Mouse (Mus musculus) MEL (cell line): ENCODE results near the gene Tph1. TPM values are rescaled to one million over a fixed set of nuclear protein-coding genes. Genes with fewer than 3 reads are reported as not detected.

ENCODE experiments used
- DNase-seq: peaks from one replicate; pipeline ENCODE4 v3.0.0; 2011; ENCODE audit warnings: low read depth, low spot score
- H3K27ac ChIP-seq: 2 replicates; pipeline ENCODE4 v1.5.1; 2012; ENCODE audit warnings: low read depth, mild to moderate bottlenecking, control low read depth, low read length, moderate library complexity; ENCODE audit not compliant: control insufficient read depth
- H3K27me3 ChIP-seq, 2 experiments: fragments of 150-350 bp in 1 of 2; sonication (generic) in 1 of 2; 2 replicates each; pipeline ENCODE4 v1.6.1; 2012; ENCODE audit warnings: low read length in 2 of 2, mild to moderate bottlenecking in 2 of 2, improper control_type of control experiment in 1 of 2, moderate library complexity in 1 of 2; ENCODE audit not compliant: insufficient read depth in 2 of 2, control insufficient read depth in 1 of 2
- H3K36me3 ChIP-seq, 2 experiments: 2 replicates each; pipeline ENCODE4 v1.6.1; 2012 to 2014; ENCODE audit warnings: low read length in 2 of 2, improper control_type of control experiment in 1 of 2, inconsistent platforms in 1 of 2, mild to moderate bottlenecking in 1 of 2; ENCODE audit not compliant: insufficient read depth in 2 of 2, control insufficient read depth in 1 of 2
- H3K4me1 ChIP-seq, 2 experiments: fragments of 150-350 bp in 1 of 2; sonication (generic) in 1 of 2; 2 replicates each; pipeline ENCODE4 v1.6.1; 2012; ENCODE audit warnings: low read length in 2 of 2, improper control_type of control experiment in 1 of 2, mild to moderate bottlenecking in 1 of 2; ENCODE audit not compliant: insufficient read depth in 2 of 2, control insufficient read depth in 1 of 2
- H3K4me3 ChIP-seq, 2 experiments: fragments of 150-350 bp in 1 of 2; sonication (generic) in 1 of 2; 2 replicates each; pipeline ENCODE4 v1.5.1; 2012; ENCODE audit warnings: low read depth in 2 of 2, low read length in 2 of 2, mild to moderate bottlenecking in 2 of 2, moderate library complexity in 2 of 2, control low read depth in 1 of 2, improper control_type of control experiment in 1 of 2; ENCODE audit not compliant: control insufficient read depth in 1 of 2, insufficient read depth in 1 of 2
- H3K79me2 ChIP-seq: 2 replicates; pipeline ENCODE4 v1.6.1; 2012; ENCODE audit warnings: mild to moderate bottlenecking, low read length, moderate library complexity; ENCODE audit not compliant: control insufficient read depth, poor library complexity, insufficient read depth
- H3K9ac ChIP-seq: 2 replicates; pipeline ENCODE4 v1.6.1; 2012; ENCODE audit warnings: low read depth, mild to moderate bottlenecking, control low read depth, low read length, moderate library complexity; ENCODE audit not compliant: control insufficient read depth, poor library complexity, severe bottlenecking
- H3K9me3 ChIP-seq: fragments of 150-350 bp; sonication (generic); replicated peaks from 2 replicates; pipeline ENCODE4 v1.6.1; 2012; ENCODE audit warnings: mild to moderate bottlenecking, low read length, improper control_type of control experiment, moderate library complexity; ENCODE audit not compliant: insufficient read depth
- BHLHE40 ChIP-seq: IDR thresholded peaks from 2 replicates; pipeline ENCODE4 v1.6.1; 2012; ENCODE audit warnings: low read depth, mild to moderate bottlenecking, inconsistent platforms, low read length, improper control_type of control experiment, borderline replicate concordance
- CHD2 ChIP-seq: IDR thresholded peaks from 2 replicates; pipeline ENCODE4 v1.6.1; 2011; ENCODE audit warnings: low read length, improper control_type of control experiment
- E2F4 ChIP-seq: IDR thresholded peaks from 2 replicates; pipeline ENCODE4 v1.6.1; 2011; ENCODE audit warnings: low read depth, low read length, improper control_type of control experiment, borderline replicate concordance
- ELF1 ChIP-seq: IDR thresholded peaks from 2 replicates; pipeline ENCODE4 v1.6.1; 2014; ENCODE audit warnings: low read depth, mild to moderate bottlenecking, inconsistent platforms, low read length, improper control_type of control experiment, moderate library complexity
- ETS1 ChIP-seq: IDR thresholded peaks from 2 replicates; pipeline ENCODE4 v1.6.1; 2012; ENCODE audit warnings: low read depth, mild to moderate bottlenecking, inconsistent platforms, low read length, improper control_type of control experiment, moderate library complexity
- GABPA ChIP-seq: IDR thresholded peaks from 2 replicates; pipeline ENCODE4 v1.6.1; 2012; ENCODE audit warnings: low read depth, mild to moderate bottlenecking, inconsistent platforms, low read length, improper control_type of control experiment, moderate library complexity
- HCFC1 ChIP-seq: IDR thresholded peaks from 2 replicates; pipeline ENCODE4 v1.6.1; 2012; ENCODE audit warnings: low read depth, mild to moderate bottlenecking, inconsistent platforms, low read length, improper control_type of control experiment, moderate library complexity
- JUND ChIP-seq: IDR thresholded peaks from 2 replicates; pipeline ENCODE4 v1.6.1; 2011; ENCODE audit warnings: low read depth, mild to moderate bottlenecking, improper control_type of control experiment, low read length
- KAT2A ChIP-seq: conservative IDR thresholded peaks from 2 replicates; pipeline ENCODE4 v1.6.1; 2012; ENCODE audit warnings: low read depth, low read length, improper control_type of control experiment, inconsistent platforms
- MAFK ChIP-seq: IDR thresholded peaks from 2 replicates; pipeline ENCODE4 v1.6.1; 2011; ENCODE audit warnings: low read depth, mild to moderate bottlenecking, low read length, improper control_type of control experiment, borderline replicate concordance
- MAX ChIP-seq: IDR thresholded peaks from 2 replicates; pipeline ENCODE4 v1.6.1; 2011; ENCODE audit warnings: low read length, improper control_type of control experiment
- MAZ ChIP-seq: IDR thresholded peaks from 2 replicates; pipeline ENCODE4 v1.6.1; 2012; ENCODE audit warnings: low read depth, mild to moderate bottlenecking, inconsistent platforms, low read length, improper control_type of control experiment
- MEF2A ChIP-seq: IDR thresholded peaks from 2 replicates; pipeline ENCODE4 v1.6.1; 2014; ENCODE audit warnings: low read depth, mild to moderate bottlenecking, inconsistent platforms, low read length, improper control_type of control experiment; ENCODE audit not compliant: poor library complexity, insufficient replicate concordance, severe bottlenecking; ENCODE audit errors: extremely low read depth
- MYC ChIP-seq: IDR thresholded peaks from 2 replicates; pipeline ENCODE4 v1.6.1; 2011; ENCODE audit warnings: low read depth, mild to moderate bottlenecking, low read length, improper control_type of control experiment, moderate library complexity
- NELFE ChIP-seq: IDR thresholded peaks from 2 replicates; pipeline ENCODE4 v1.6.1; 2011; ENCODE audit warnings: low read depth, low read length, improper control_type of control experiment
- NRF1 ChIP-seq: IDR thresholded peaks from 2 replicates; pipeline ENCODE4 v1.6.1; 2014; ENCODE audit warnings: low read depth, mild to moderate bottlenecking, inconsistent platforms, low read length, improper control_type of control experiment, moderate library complexity; ENCODE audit not compliant: poor library complexity, insufficient read depth, severe bottlenecking
- POLR2A ChIP-seq, 2 experiments: IDR thresholded peaks; 2 replicates each; pipeline ENCODE4 v1.6.1; 2011 to 2012; ENCODE audit warnings: low read length in 2 of 2, mild to moderate bottlenecking in 2 of 2, control low read depth in 1 of 2, improper control_type of control experiment in 1 of 2, low read depth in 1 of 2, moderate library complexity in 1 of 2; ENCODE audit not compliant: control insufficient read depth in 1 of 2, insufficient read depth in 1 of 2, poor library complexity in 1 of 2
- POLR2AphosphoS5 ChIP-seq: IDR thresholded peaks from 2 replicates; pipeline ENCODE4 v1.6.1; 2012; ENCODE audit warnings: low read depth, borderline replicate concordance, mild to moderate bottlenecking, inconsistent platforms, low read length, moderate library complexity, mixed read lengths
- RAD21 ChIP-seq: IDR thresholded peaks from 2 replicates; pipeline ENCODE4 v1.6.1; 2011; ENCODE audit warnings: mild to moderate bottlenecking, low read depth, low read length, improper control_type of control experiment
- RCOR1 ChIP-seq: IDR thresholded peaks from 2 replicates; pipeline ENCODE4 v1.6.1; 2012; ENCODE audit warnings: low read depth, mild to moderate bottlenecking, inconsistent platforms, low read length, improper control_type of control experiment
- SIN3A ChIP-seq: IDR thresholded peaks from 2 replicates; pipeline ENCODE4 v1.6.1; 2012; ENCODE audit warnings: low read length, improper control_type of control experiment, inconsistent platforms
- SMC3 ChIP-seq: IDR thresholded peaks from 2 replicates; pipeline ENCODE4 v1.6.1; 2011; ENCODE audit warnings: low read depth, low read length, improper control_type of control experiment
- TAL1 ChIP-seq: IDR thresholded peaks from 2 replicates; pipeline ENCODE4 v1.6.1; 2012; ENCODE audit warnings: mild to moderate bottlenecking, inconsistent platforms, low read length, moderate library complexity, mixed read lengths
- TBP ChIP-seq: IDR thresholded peaks from 2 replicates; pipeline ENCODE4 v1.8.0; 2011; ENCODE audit warnings: low read depth, low read length, improper control_type of control experiment
- TCF12 ChIP-seq: IDR thresholded peaks from 2 replicates; pipeline ENCODE4 v1.6.1; 2014; ENCODE audit warnings: low read depth, mild to moderate bottlenecking, inconsistent platforms, low read length, improper control_type of control experiment, moderate library complexity
- UBTF ChIP-seq: IDR thresholded peaks from 2 replicates; pipeline ENCODE4 v1.6.1; 2012; ENCODE audit warnings: low read depth, mild to moderate bottlenecking, inconsistent platforms, low read length, improper control_type of control experiment, moderate library complexity, borderline replicate concordance; ENCODE audit not compliant: insufficient read depth
- USF1 ChIP-seq: IDR thresholded peaks from 2 replicates; pipeline ENCODE4 v1.6.1; 2014; ENCODE audit warnings: low read depth, mild to moderate bottlenecking, inconsistent platforms, low read length, improper control_type of control experiment, moderate library complexity
- USF2 ChIP-seq, 2 experiments: IDR thresholded peaks; 2 replicates each; pipeline ENCODE4 v1.6.1; 2011 to 2012; ENCODE audit warnings: improper control_type of control experiment in 2 of 2, low read length in 2 of 2, borderline replicate concordance in 1 of 2, inconsistent platforms in 1 of 2, low read depth in 1 of 2, mild to moderate bottlenecking in 1 of 2; ENCODE audit not compliant: insufficient read depth in 1 of 2
- ZC3H11A ChIP-seq: IDR thresholded peaks from 2 replicates; pipeline ENCODE4 v1.6.1; 2012; ENCODE audit warnings: low read depth, mild to moderate bottlenecking, inconsistent platforms, low read length, improper control_type of control experiment
- ZNF384 ChIP-seq: IDR thresholded peaks from 2 replicates; pipeline ENCODE4 v1.6.1; 2012; ENCODE audit warnings: low read depth, mild to moderate bottlenecking, inconsistent platforms, low read length, improper control_type of control experiment
- polyA plus RNA-seq, 2 experiments: library from polyadenylated mRNA; stranded (reverse) in 1 of 2; unstranded in 1 of 2; fragments of >175 nt in 1 of 2; fragments of >200 nt in 1 of 2; gene quantifications; 2 replicates each; pipeline versions ENCODE4 v1.2.1 to v1.2.4; 2012; ENCODE audit warnings: low replicate concordance in 2 of 2, low read depth in 1 of 2; ENCODE audit not compliant: insufficient read length in 2 of 2, insufficient read depth in 1 of 2, missing spikeins in 1 of 2
- total RNA-seq: library from RNA; depleted of rRNA; stranded (reverse); fragments of 300-350 nt; gene quantifications from 2 replicates; pipeline ENCODE4 v1.2.3, GENCODE M21; 2012; rRNA removed

The Tph1 gene
- 0.13 TPM in 1 of 2 replicates, not detected in the other for total RNA-seq
- polyA plus RNA-seq, result under 1 TPM in 1 of 2 experiments, not detected in 1; 0.03 TPM

DNA sequence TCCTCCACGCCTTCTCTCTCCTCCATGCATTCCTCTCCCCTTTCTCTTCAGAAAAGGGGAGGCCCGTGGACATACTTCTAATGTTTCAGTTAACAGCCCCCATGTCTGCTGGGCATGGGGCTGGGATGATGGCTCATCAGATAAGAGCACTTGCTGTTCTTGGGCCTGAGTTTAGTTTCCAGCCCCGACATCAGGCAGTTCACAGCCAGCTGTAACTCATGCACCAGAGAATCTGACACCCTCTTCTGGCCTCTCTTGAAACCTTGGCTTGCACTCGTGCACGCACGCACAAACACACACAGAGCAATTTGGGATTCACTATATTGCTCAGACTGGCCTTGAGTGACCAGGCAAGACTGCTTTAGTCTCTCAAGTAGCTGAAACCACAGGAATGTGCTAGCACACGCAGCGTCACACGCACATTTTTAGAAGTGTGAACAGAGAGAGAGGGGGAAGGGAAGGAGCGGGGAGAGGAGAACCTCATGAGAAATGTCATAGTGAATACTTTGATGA lies at the start of gene Tph1:
Gene Tph1, minus strand, starts transcription at position 378 of the 513 bp plus-strand sequence.
- Histone ChIP-seq H3K4me3 (no peak within 1 kb of the TSS), H3K4me1 (peaks cover 13 to 30% of the 10 kb centered on the region in 2 experiments)

GRCm38 (mm10) chr7:46720460-46720859 lies 48.1 kb upstream of the Tph1 start:
- no peaks in the 10 kb centered on the region for H3K36me3 ChIP-seq
- no peak for TF ChIP-seq NRF1
- TF ChIP-seq TCF12, result 0 out of 2 replicates have a peak, but pooled peaks have one; percentile 5
- peak in 1 of 2 experiments; percentile 44; a peak in 1 of 4 replicates for TF ChIP-seq POLR2A (IDR thresholded peaks at IDR 0.05; ENCODE audit: control insufficient read depth in 1 of 2, insufficient read depth in 1 of 2, low read depth in 1 of 2, low read length in 2 of 2, poor library complexity in 1 of 2)
- no peak for TF ChIP-seq E2F4
- TF ChIP-seq RCOR1, result no peak
- TF ChIP-seq SMC3, result no peak
- 0 out of 2 replicates have a peak, but pooled peaks have one; percentile 37 for TF ChIP-seq NELFE
- no peak for TF ChIP-seq POLR2AphosphoS5
- no peak for TF ChIP-seq RAD21
- TF ChIP-seq ELF1, result no peak
- no peak for TF ChIP-seq UBTF
- TF ChIP-seq MAX, result peak; percentile 69; the same call in 1 of the 2 replicates
- TF ChIP-seq BHLHE40, result no peak
- TF ChIP-seq ETS1, result no peak
- no peak for TF ChIP-seq MEF2A
- TF ChIP-seq KAT2A, result no peak
- TF ChIP-seq ZC3H11A, result no peak
- no peak for TF ChIP-seq JUND
- TF ChIP-seq USF1, result peak; percentile 93
- TF ChIP-seq CHD2, result no peak
- TF ChIP-seq SIN3A, result peak; percentile 23; the same call in 1 of the 2 replicates
- peak in 1 of 2 experiments; percentile 66; a peak in 2 of 4 replicates for TF ChIP-seq USF2 (IDR thresholded peaks at IDR 0.05; ENCODE audit: borderline replicate concordance in 1 of 2, insufficient read depth in 1 of 2, low read depth in 1 of 2, low read length in 2 of 2)
- peaks cover 0 to 3% of the 10 kb centered on the region in 2 experiments; a peak in 1 of 4 replicates for H3K27me3 ChIP-seq
- H3K4me3 ChIP-seq, result 0 out of 4 replicates have a peak overlapping the region, but pooled peaks have one; percentile 4
- no peaks in the 10 kb centered on the region for H3K79me2 ChIP-seq
- peaks cover 6 to 12% of the 10 kb centered on the region in 2 experiments for H3K4me1 ChIP-seq
- peak; percentile 59 for DNase-seq
- H3K9me3 ChIP-seq, result no peaks in the 10 kb centered on the region
- peak overlapping the region; percentile 27; the same call in 1 of the 2 replicates for H3K9ac ChIP-seq
- no peak overlapping the region for H3K27ac ChIP-seq

More for the DNA sequence above, at the start of gene Tph1:
- Histone ChIP-seq H3K36me3 (peaks cover 0 to 14% of the 10 kb centered on the region in 2 experiments; a peak in 2 of 4 replicates), H3K79me2 (no peaks in the 10 kb centered on the region)
- no peak for DNase-seq
- TF ChIP-seq MAZ, result no peak
- no peak for TF ChIP-seq BHLHE40
- TF ChIP-seq USF2 (IDR thresholded peaks at IDR 0.05; ENCODE audit: borderline replicate concordance in 1 of 2, insufficient read depth in 1 of 2, low read depth in 1 of 2, low read length in 2 of 2), result no peak
- no peak for TF ChIP-seq ZNF384
- no peak for TF ChIP-seq HCFC1
- no peak for TF ChIP-seq TAL1
- TF ChIP-seq TBP, result no peak
- TF ChIP-seq MAFK, result no peak
- TF ChIP-seq GABPA, result no peak
- no peak for TF ChIP-seq MYC
- TF ChIP-seq MEF2A, result no peak
- TF ChIP-seq KAT2A, result no peak
- TF ChIP-seq, all 39 proteins: peak for 0
- H3K9me3 ChIP-seq, result no peaks in the 10 kb centered on the region
- H3K27ac ChIP-seq, result no peak within 1 kb of the TSS
- H3K9ac ChIP-seq, result no peak within 1 kb of the TSS
- no peaks in the 10 kb centered on the region for H3K27me3 ChIP-seq
